Mouse (Mus musculus) MEL (cell line): Measurements from ENCODE around the gene Spef1.

Experiments
- CTCF ChIP-seq, 3 experiments: IDR thresholded peaks in 2 of 3; conservative IDR thresholded peaks in 1 of 3; 2 replicates each; pipeline ENCODE4 v1.5.1; 2011 to 2012; ENCODE audit warnings: low read length in 3 of 3, low read depth in 2 of 3, mild to moderate bottlenecking in 2 of 3, improper control_type of control experiment in 1 of 3, inconsistent platforms in 1 of 3, mixed read lengths in 1 of 3, moderate library complexity in 1 of 3; ENCODE audit not compliant: control insufficient read depth in 1 of 3, insufficient read depth in 1 of 3, poor library complexity in 1 of 3, severe bottlenecking in 1 of 3
- ELF1 ChIP-seq: IDR thresholded peaks from 2 replicates; pipeline ENCODE4 v1.6.1; 2014; ENCODE audit warnings: low read depth, mild to moderate bottlenecking, inconsistent platforms, low read length, improper control_type of control experiment, moderate library complexity
- EP300 ChIP-seq, 2 experiments: IDR thresholded peaks; 2 replicates each; pipeline ENCODE4 v1.6.1; 2011; ENCODE audit warnings: improper control_type of control experiment in 2 of 2, low read length in 2 of 2, low read depth in 1 of 2, mild to moderate bottlenecking in 1 of 2
- KAT2A ChIP-seq: conservative IDR thresholded peaks from 2 replicates; pipeline ENCODE4 v1.6.1; 2012; ENCODE audit warnings: low read depth, low read length, improper control_type of control experiment, inconsistent platforms
- MYC ChIP-seq: IDR thresholded peaks from 2 replicates; pipeline ENCODE4 v1.6.1; 2011; ENCODE audit warnings: low read depth, mild to moderate bottlenecking, low read length, improper control_type of control experiment, moderate library complexity
- POLR2A ChIP-seq, 2 experiments: IDR thresholded peaks; 2 replicates each; pipeline ENCODE4 v1.6.1; 2011 to 2012; ENCODE audit warnings: low read length in 2 of 2, mild to moderate bottlenecking in 2 of 2, control low read depth in 1 of 2, improper control_type of control experiment in 1 of 2, low read depth in 1 of 2, moderate library complexity in 1 of 2; ENCODE audit not compliant: control insufficient read depth in 1 of 2, insufficient read depth in 1 of 2, poor library complexity in 1 of 2
- ZC3H11A ChIP-seq: IDR thresholded peaks from 2 replicates; pipeline ENCODE4 v1.6.1; 2012; ENCODE audit warnings: low read depth, mild to moderate bottlenecking, inconsistent platforms, low read length, improper control_type of control experiment
- ZMIZ1 ChIP-seq: IDR thresholded peaks from 2 replicates; pipeline ENCODE4 v1.6.1; 2012; ENCODE audit warnings: low read depth, mild to moderate bottlenecking, inconsistent platforms, low read length, improper control_type of control experiment, moderate library complexity

GRCm38 (mm10) chr2:131152166-131152730 lies 34.8 kb downstream of the Spef1 start:
- TF ChIP-seq ZMIZ1 (no peak), POLR2A (IDR thresholded peaks at IDR 0.05; ENCODE audit: control insufficient read depth in 1 of 2, insufficient read depth in 1 of 2, low read depth in 1 of 2, low read length in 2 of 2, poor library complexity in 1 of 2) (no peak), ELF1 (no peak), ZC3H11A (no peak), CTCF (IDR thresholded peaks at IDR 0.05 in 2 of 3, conservative IDR thresholded peaks at IDR 0.05 in 1 of 3; ENCODE audit: control insufficient read depth in 1 of 3, insufficient read depth in 1 of 3, low read depth in 2 of 3, low read length in 3 of 3, poor library complexity in 1 of 3, severe bottlenecking in 1 of 3) (no peak), EP300 (IDR thresholded peaks at IDR 0.05; ENCODE audit: low read depth in 1 of 2, low read length in 2 of 2) (peak in 1 of 2 experiments; percentile 25; a peak in 1 of 4 replicates), MYC (no peak), KAT2A (no peak)
